Mouse (Mus musculus): Measurements from ENCODE around the gene Adam17.

DNA sequence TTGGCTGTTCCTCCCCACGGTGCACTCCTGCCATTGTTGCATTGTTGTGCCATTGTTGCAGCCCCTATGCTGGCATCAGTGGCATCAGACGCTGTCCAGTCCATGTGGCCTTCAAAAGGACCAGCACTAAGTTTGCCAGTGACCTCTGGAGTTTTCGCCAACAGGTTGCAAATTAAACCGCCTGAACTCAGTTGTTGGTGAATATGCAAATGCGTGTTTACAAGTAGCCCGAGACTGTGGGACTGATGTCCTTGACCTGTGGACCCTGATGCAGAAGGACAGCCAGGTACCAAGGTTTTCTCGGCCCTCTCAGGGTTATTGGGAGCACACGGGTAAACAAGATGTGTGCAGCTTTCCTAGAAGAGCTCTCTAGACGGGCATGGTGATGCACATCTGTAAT is 52.3 kb downstream of the Adam17 start:
- TF ChIP-seq POLR2A (IDR thresholded peaks at IDR 0.05; ENCODE audit: borderline replicate concordance, low read depth, low read length) (no peak), CTCF (IDR thresholded peaks at IDR 0.05; ENCODE audit: low read depth, low read length) (no peak)
